Mouse (Mus musculus) hindbrain, embryonic 16.5 days (tissue): ENCODE measurements around the gene Gm4792. TPM values are rescaled to one million over a fixed set of nuclear protein-coding genes. Genes with fewer than 3 reads are reported as not detected.
A peak's percentile ranks its signal among the peaks of the same experiment; 100 is the strongest.

Source experiments
- ATAC-seq: fragments of 200-750 bp; cut with Nextera tagmentation; 2 replicates; pipeline ENCODE4 v1.8.0; 2017; ENCODE audit warnings: moderate TSS enrichment, moderate library complexity
- H3K27ac ChIP-seq: fragments of 300-500 bp; sonication (generic); 2 replicates; pipeline ENCODE4 v1.5.1; 2014; ENCODE audit warnings: low read depth, mild to moderate bottlenecking, control low read depth, low read length, moderate library complexity
- H3K27me3 ChIP-seq: fragments of 300-500 bp; sonication (generic); replicated peaks from 2 replicates; pipeline ENCODE4 v1.6.1; 2014; ENCODE audit warnings: low read length; ENCODE audit not compliant: control insufficient read depth, insufficient read depth
- H3K36me3 ChIP-seq: fragments of 300-500 bp; sonication (generic); 2 replicates; pipeline ENCODE4 v1.6.1; 2014; ENCODE audit warnings: mild to moderate bottlenecking, low read length, moderate library complexity, mixed read lengths; ENCODE audit not compliant: control insufficient read depth, insufficient read depth
- H3K4me1 ChIP-seq: fragments of 300-500 bp; sonication (generic); 2 replicates; pipeline ENCODE4 v1.6.1; 2014; ENCODE audit warnings: low read depth, low read length; ENCODE audit not compliant: control insufficient read depth, insufficient read depth
- H3K4me2 ChIP-seq: fragments of 300-500 bp; sonication (generic); 2 replicates; pipeline ENCODE4 v1.6.1; 2014; ENCODE audit warnings: mild to moderate bottlenecking, low read length, control low read depth, moderate library complexity
- H3K4me3 ChIP-seq: fragments of 300-500 bp; sonication (generic); 2 replicates; pipeline ENCODE4 v1.5.1; 2014; ENCODE audit warnings: mild to moderate bottlenecking, low read length, control low read depth, moderate library complexity
- H3K9ac ChIP-seq: fragments of 300-500 bp; sonication (generic); 2 replicates; pipeline ENCODE4 v1.6.1; 2014; ENCODE audit warnings: low read depth, mild to moderate bottlenecking, control low read depth, low read length, moderate library complexity
- H3K9me3 ChIP-seq: fragments of 300-500 bp; sonication (generic); 2 replicates; pipeline ENCODE4 v1.6.1; 2014; ENCODE audit warnings: mild to moderate bottlenecking, low read length, moderate library complexity; ENCODE audit not compliant: control insufficient read depth
- WGBS: fragments of 180-500 bp; shearing (Covaris S2); extraction: QIAGEN DNeasy Blood & Tissue Kit; methylation state at CpG from one replicate; pipeline ENCODE4 v1.1.7; 2014; 5-methylcytosine and 5-hydroxymethylcytosine counted together
- polyA plus RNA-seq: library from polyadenylated mRNA; unstranded; fragments of >200 nt; fragmentation: Nextera tagmentation; extraction: Ambion mirVana; gene quantifications from 2 replicates; pipeline ENCODE4 v1.2.1, GENCODE M21; 2015

Gene Gm4792
- polyA plus RNA-seq, 1 experiment from 2014 or later, result 0.49 TPM

DNA sequence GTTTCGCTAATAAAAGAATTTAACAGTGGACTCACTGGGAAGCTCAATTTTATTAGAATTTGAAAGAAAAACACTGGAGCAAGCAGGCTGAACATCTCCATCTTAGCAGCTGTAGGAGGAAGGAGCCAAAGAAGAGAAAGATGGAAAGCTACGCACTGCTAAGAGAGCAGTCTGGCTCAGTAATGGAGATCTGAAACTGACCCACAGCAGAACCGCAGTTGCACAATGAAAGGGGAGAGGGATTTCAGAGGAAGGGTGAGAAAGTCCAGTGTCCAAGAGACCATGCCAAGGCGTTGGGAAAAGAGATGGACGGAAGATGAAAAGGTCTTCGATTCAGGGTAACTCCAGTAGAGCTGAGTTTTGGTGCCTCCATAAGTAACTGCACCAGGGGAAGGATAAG is 37.6 kb upstream of the Gm4792 start:
- no peak for ATAC-seq
- Histone ChIP-seq H3K4me2 (no peak overlapping the region), H3K4me1 (no peaks in the 10 kb centered on the region), H3K36me3 (no peaks in the 10 kb centered on the region), H3K27me3 (no peaks in the 10 kb centered on the region), H3K4me3 (no peak overlapping the region), H3K27ac (no peak overlapping the region), H3K9me3 (no peaks in the 10 kb centered on the region), H3K9ac (no peak overlapping the region)
- WGBS, result 93% methylated on average over 6 of the region's 6 CpGs

DNA sequence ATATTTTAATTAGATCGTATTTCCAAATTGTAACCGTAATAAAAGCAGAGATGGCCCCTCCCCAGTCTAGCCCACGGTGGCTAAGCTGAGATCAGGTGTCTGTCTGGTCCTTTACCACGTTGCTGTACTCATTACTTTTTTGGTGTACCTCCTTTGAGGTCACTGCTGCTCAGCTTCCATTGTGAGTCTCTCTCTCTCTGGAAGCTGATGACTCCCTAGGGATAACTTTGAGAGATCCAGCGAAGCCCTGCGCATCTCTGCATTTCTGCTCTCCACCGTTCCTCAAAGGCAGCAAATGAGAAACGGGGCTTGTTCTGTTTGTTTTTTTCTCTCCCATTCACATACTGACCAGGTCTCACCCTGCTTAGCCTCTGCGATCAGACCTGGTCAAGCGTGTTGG is 36.5 kb upstream of the Gm4792 start:
- WGBS, result 69% methylated on average over 10 of the region's 10 CpGs
- no peaks in the 10 kb centered on the region for H3K27me3 ChIP-seq
- no peak overlapping the region for H3K4me3 ChIP-seq
- H3K36me3 ChIP-seq, result no peaks in the 10 kb centered on the region
- H3K9ac ChIP-seq, result no peak overlapping the region
- no peak overlapping the region for H3K27ac ChIP-seq
- ATAC-seq, result no peak
- peaks cover 2% of the 10 kb centered on the region; the same call in 1 of the 2 replicates for H3K4me1 ChIP-seq
- no peak overlapping the region for H3K4me2 ChIP-seq
- H3K9me3 ChIP-seq, result no peaks in the 10 kb centered on the region

GRCm38 (mm10) chr10:94333328-94333727 is 34.8 kb upstream of the Gm4792 start:
- H3K27me3 ChIP-seq, result no peaks in the 10 kb centered on the region
- 89% methylated on average over 8 of the region's 8 CpGs for WGBS
- no peak overlapping the region for H3K27ac ChIP-seq
- no peaks in the 10 kb centered on the region for H3K9me3 ChIP-seq
- peaks cover 6% of the 10 kb centered on the region for H3K4me1 ChIP-seq
- H3K4me3 ChIP-seq, result no peak overlapping the region
- ATAC-seq, result no peak
- H3K36me3 ChIP-seq, result no peaks in the 10 kb centered on the region
- no peak overlapping the region for H3K9ac ChIP-seq
- H3K4me2 ChIP-seq, result no peak overlapping the region

- Histone ChIP-seq H3K27ac (no peak overlapping the region), H3K36me3 (no peaks in the 10 kb centered on the region), H3K27me3 (no peaks in the 10 kb centered on the region), H3K9ac (no peak overlapping the region), H3K9me3 (no peaks in the 10 kb centered on the region), H3K4me1 (peaks cover 6% of the 10 kb centered on the region), H3K4me2 (no peak overlapping the region), H3K4me3 (no peak overlapping the region)
- no peak for ATAC-seq
- 78% methylated on average over 16 of the region's 16 CpGs for WGBS
Measured at GRCm38 (mm10) chr10:94332358-94333137, 34.0 kb upstream of the Gm4792 start.

- Histone ChIP-seq H3K4me1 (peaks cover 6% of the 10 kb centered on the region), H3K36me3 (no peaks in the 10 kb centered on the region; the same call in 1 of the 2 replicates), H3K4me3 (no peak overlapping the region), H3K9me3 (peaks cover 3% of the 10 kb centered on the region; the same call in 1 of the 2 replicates), H3K27ac (no peak overlapping the region), H3K4me2 (no peak overlapping the region), H3K27me3 (no peaks in the 10 kb centered on the region), H3K9ac (no peak overlapping the region)
- peak; percentile 71 for ATAC-seq
- 32% methylated on average over 5 of the region's 5 CpGs for WGBS
Measured at GRCm38 (mm10) chr10:94329962-94330361, 31.5 kb upstream of the Gm4792 start.

- ATAC-seq, result no peak
- Histone ChIP-seq H3K27ac (peak overlapping the region; percentile 16; the same call in 1 of the 2 replicates), H3K9me3 (no peaks in the 10 kb centered on the region), H3K27me3 (no peaks in the 10 kb centered on the region), H3K9ac (no peak overlapping the region), H3K4me2 (no peak overlapping the region), H3K4me3 (no peak overlapping the region), H3K4me1 (no peaks in the 10 kb centered on the region; the same call in 1 of the 2 replicates), H3K36me3 (no peaks in the 10 kb centered on the region)
- WGBS, result 27% methylated on average over 4 of the region's 4 CpGs
Measured at GRCm38 (mm10) chr10:94318574-94318973, 20.1 kb upstream of the Gm4792 start.

- H3K4me2 ChIP-seq, result peak overlapping the region; percentile 6; the same call in 1 of the 2 replicates
- H3K4me3 ChIP-seq, result no peak overlapping the region
- no peaks in the 10 kb centered on the region for H3K9me3 ChIP-seq
- H3K9ac ChIP-seq, result no peak overlapping the region
- no peaks in the 10 kb centered on the region for H3K27me3 ChIP-seq
- 89% methylated on average over 4 of the region's 4 CpGs for WGBS
- no peak overlapping the region for H3K27ac ChIP-seq
- H3K36me3 ChIP-seq, result no peaks in the 10 kb centered on the region
- peaks cover 6% of the 10 kb centered on the region; the same call in 1 of the 2 replicates for H3K4me1 ChIP-seq
- ATAC-seq, result no peak
Measured at GRCm38 (mm10) chr10:94313146-94313545, 14.6 kb upstream of the Gm4792 start.

DNA sequence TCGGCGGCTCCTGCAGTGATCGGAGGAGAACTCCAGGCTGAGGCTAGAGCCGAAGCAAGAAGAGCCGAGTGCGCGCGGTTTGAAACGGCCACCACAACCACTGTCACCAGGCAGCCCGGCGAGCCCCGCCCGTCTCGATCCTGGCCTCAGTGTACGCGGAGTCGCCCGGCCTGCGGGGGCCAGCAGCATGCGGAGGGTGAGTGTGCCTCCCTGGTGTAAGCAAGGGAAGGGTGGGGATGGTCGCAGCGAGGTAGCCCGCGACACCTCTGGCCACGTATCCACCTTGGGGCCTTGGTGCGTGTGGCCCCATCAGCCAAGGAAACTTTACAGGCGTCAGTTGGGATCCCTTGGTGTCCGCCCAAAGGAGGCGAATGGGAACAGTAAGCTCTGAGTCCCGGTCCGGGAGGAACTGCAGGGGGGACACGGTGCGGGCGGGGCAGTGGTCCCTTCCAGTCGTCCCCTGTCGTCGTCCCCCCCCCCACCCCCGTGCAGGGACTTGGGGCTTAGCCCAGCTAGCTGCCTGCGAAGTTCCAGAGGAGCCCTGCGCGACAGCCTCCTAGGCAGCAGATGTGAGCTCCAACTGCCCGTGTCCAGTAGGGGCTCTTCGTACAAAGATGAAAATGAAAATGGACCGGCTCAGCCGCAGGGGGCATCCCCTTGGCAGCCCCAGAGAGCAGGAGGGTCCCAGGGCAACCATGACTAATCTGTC is 13.7 kb upstream of the Gm4792 start:
- ATAC-seq, result peak; percentile 85
- H3K36me3 ChIP-seq, result no peaks in the 10 kb centered on the region
- H3K4me1 ChIP-seq, result peaks cover 6% of the 10 kb centered on the region; the same call in 1 of the 2 replicates
- peak overlapping the region; percentile 54 for H3K4me3 ChIP-seq
- WGBS, result under 1% methylated on average over 45 of the region's 45 CpGs
- peak overlapping the region; percentile 92 for H3K4me2 ChIP-seq
- H3K9ac ChIP-seq, result peak overlapping the region; percentile 68
- no peaks in the 10 kb centered on the region for H3K27me3 ChIP-seq
- H3K9me3 ChIP-seq, result no peaks in the 10 kb centered on the region
- H3K27ac ChIP-seq, result peak overlapping the region; percentile 8; the same call in 1 of the 2 replicates

GRCm38 (mm10) chr10:94311511-94312006 is 13.1 kb upstream of the Gm4792 start, which contains the start of gene Tmcc3:
Gene Tmcc3 (plus strand): TSS chr10:94311949.
- peaks cover 6% of the 10 kb centered on the region; the same call in 1 of the 2 replicates for H3K4me1 ChIP-seq
- peak within 1 kb of the TSS; percentile 68 for H3K9ac ChIP-seq
- H3K36me3 ChIP-seq, result no peaks in the 10 kb centered on the region
- H3K4me3 ChIP-seq, result peak within 1 kb of the TSS; percentile 54
- no peaks in the 10 kb centered on the region for H3K27me3 ChIP-seq
- H3K4me2 ChIP-seq, result peak within 1 kb of the TSS; percentile 92
- peak within 1 kb of the TSS; percentile 8; the same call in 1 of the 2 replicates for H3K27ac ChIP-seq
- 2% methylated on average over 19 of the region's 19 CpGs for WGBS
- no peaks in the 10 kb centered on the region for H3K9me3 ChIP-seq
- ATAC-seq, result peak; percentile 52
